8 mouse cellular contexts compared by ENCODE assay signal in genomic region chr11:5150416-5151246, GRCm38 (mm10). TPM values are rescaled to one million over a fixed set of nuclear protein-coding genes. Genes with fewer than 3 reads are reported as not detected.
A peak's percentile ranks its signal among the peaks of the same experiment; 100 is the strongest.
DNase-seq lines count a peak whose midpoint lies in the region; ATAC-seq and TF ChIP-seq lines count a peak whose summit lies in the region.

No protein-coding gene starts in this region.

- peak overlapping the region; percentile 53 for H3K4me2 ChIP-seq in CH12.LX (ENCODE audit: insufficient read depth, low read depth, poor library complexity, severe bottlenecking)
- H3K4me2 ChIP-seq in neural tube, embryonic 15.5 days = peak overlapping the region; percentile 88

- peak; percentile 86 for TF ChIP-seq EP300 in CH12.LX (IDR thresholded peaks at IDR 0.05; ENCODE audit: low read length)

- no peak; the same call in none of the 2 replicates for TF ChIP-seq RAD21 in CH12.LX (IDR thresholded peaks at IDR 0.05; ENCODE audit: low read depth, low read length)

- DNase-seq in gastrocnemius, postnatal 4 days (ENCODE audit: low spot score in 2 of 2) = peak; percentile 21 to 56
- no peak for DNase-seq in gastrocnemius, postnatal 14 days
- DNase-seq in CH12.LX (ENCODE audit: extremely low read depth) = peak; percentile 81
- no peak for DNase-seq in ovary, postnatal 14 days (ENCODE audit: low spot score)
- DNase-seq in gastrocnemius, postnatal 25 days = no peak
- DNase-seq in left cerebral cortex, postnatal 4 days = no peak

- H3K9ac ChIP-seq in CH12.LX (ENCODE audit: insufficient read depth, low read depth) = no peak overlapping the region
- H3K9ac ChIP-seq in neural tube, embryonic 15.5 days (replicated peaks) = no peak overlapping the region

- H3K36me3 ChIP-seq in CH12.LX (replicated peaks in 1 of 2; ENCODE audit: control insufficient read depth in 1 of 2, insufficient read depth in 1 of 2, low read length in 1 of 2) = no peaks in the 10 kb centered on the region
- no peaks in the 10 kb centered on the region for H3K36me3 ChIP-seq in neural tube, embryonic 15.5 days

- no peaks in the 10 kb centered on the region for H3K79me2 ChIP-seq in CH12.LX (replicated peaks; ENCODE audit: control insufficient read depth, extremely low read depth, insufficient read depth, poor library complexity, severe bottlenecking)

- H3K9me3 ChIP-seq in CH12.LX (replicated peaks; ENCODE audit: low read length) = no peaks in the 10 kb centered on the region
- H3K9me3 ChIP-seq in neural tube, embryonic 15.5 days (replicated peaks) = no peaks in the 10 kb centered on the region

- in situ Hi-C loops in CH12.LX (cut with MboI; ENCODE audit: low pct_ligation_motif_present, low pct_unique_long_range_greater_than_20kb, low sequenced_read_pairs) = no loop called here

- no peak overlapping the region for H3K27ac ChIP-seq in CH12.LX (ENCODE audit: insufficient read depth, low read depth)
- H3K27ac ChIP-seq in neural tube, embryonic 15.5 days (replicated peaks) = no peak overlapping the region

- 47% methylated on average over 9 of the region's 9 CpGs for WGBS in neural tube, embryonic 15.5 days

- peaks cover 14 to 46% of the 10 kb centered on the region in 2 experiments for H3K4me1 ChIP-seq in CH12.LX (ENCODE audit: control insufficient read depth in 1 of 2, insufficient read depth in 2 of 2)
- peaks cover 46% of the 10 kb centered on the region for H3K4me1 ChIP-seq in neural tube, embryonic 15.5 days

- ATAC-seq in hematopoietic stem cell, adult 5-6 weeks (replicated peaks in 1 of 2; ENCODE audit: insufficient read depth in 1 of 2, low FRiP score in 2 of 2, low TSS enrichment in 1 of 2, low read depth in 1 of 2, poor library complexity in 2 of 2, severe bottlenecking in 2 of 2) = peak; percentile 34 to 40
- ATAC-seq in neural tube, embryonic 15.5 days (ENCODE audit: low FRiP score) = no peak

- no peak for TF ChIP-seq POLR2A in CH12.LX (IDR thresholded peaks at IDR 0.05; ENCODE audit: low read depth, low read length)

- peaks cover 16% of the 10 kb centered on the region for H3K27me3 ChIP-seq in CH12.LX (replicated peaks)
- H3K27me3 ChIP-seq in neural tube, embryonic 15.5 days (replicated peaks) = peaks cover 9% of the 10 kb centered on the region; the same call in 1 of the 2 replicates

- no peak overlapping the region for H3K4me3 ChIP-seq in CH12.LX (replicated peaks in 1 of 3; ENCODE audit: low read depth in 2 of 3, low read length in 2 of 3, poor library complexity in 1 of 3)
- H3K4me3 ChIP-seq in neural tube, embryonic 15.5 days (replicated peaks) = no peak overlapping the region

- intact Hi-C loops in gastrocnemius, postnatal 14 days (cut with DNase I; ENCODE audit: low total_unique reads) = no loop called here
- intact Hi-C loops in left cerebral cortex, postnatal 4 days (cut with DNase I) = no loop called here

- dilution Hi-C loops in CH12.LX (cut with MboI; ENCODE audit: extremely low pct_ligation_motif_present, extremely low pct_unique_long_range_greater_than_20kb, low sequenced_read_pairs) = no loop called here

- TF ChIP-seq CTCF in CH12.LX (conservative IDR thresholded peaks at IDR 0.05 in 1 of 2, IDR thresholded peaks at IDR 0.05 in 1 of 2; ENCODE audit: low read depth in 2 of 2, low read length in 2 of 2) = peak in 1 of 2 experiments; percentile 10; a peak in 1 of 4 replicates

TF ChIP-seq in CH12.LX, 34 proteins besides CTCF, POLR2A, EP300 and RAD21:
- TF ChIP-seq NELFE (IDR thresholded peaks at IDR 0.05; ENCODE audit: low read depth, low read length) (no peak), JUND (conservative IDR thresholded peaks at IDR 0.05; ENCODE audit: low read depth, low read length) (no peak), JUN (IDR thresholded peaks at IDR 0.05; ENCODE audit: insufficient read depth, low read depth, low read length) (no peak), MXI1 (IDR thresholded peaks at IDR 0.05; ENCODE audit: low read depth, low read length) (peak; percentile 73; the same call in 1 of the 2 replicates), PAX5 (IDR thresholded peaks at IDR 0.05; ENCODE audit: low read length) (no peak), SMC3 (IDR thresholded peaks at IDR 0.05; ENCODE audit: low read depth, low read length) (peak; percentile 6; the same call in 1 of the 2 replicates), ZMIZ1 (IDR thresholded peaks at IDR 0.05; ENCODE audit: low read depth, low read length) (no peak), NRF1 (IDR thresholded peaks at IDR 0.05; ENCODE audit: low read depth, low read length) (0 out of 2 replicates have a peak, but pooled peaks have one; percentile 35), TBP (conservative IDR thresholded peaks at IDR 0.05; ENCODE audit: low read depth, low read length) (no peak), HCFC1 (IDR thresholded peaks at IDR 0.05; ENCODE audit: low read depth, low read length) (no peak), GABPA (IDR thresholded peaks at IDR 0.05; ENCODE audit: insufficient replicate concordance, low read depth, low read length) (no peak), KAT2A (IDR thresholded peaks at IDR 0.05; ENCODE audit: insufficient replicate concordance, low read length) (no peak), USF1 (IDR thresholded peaks at IDR 0.05; ENCODE audit: low read depth, low read length) (peak; percentile 9; the same call in 1 of the 2 replicates), MAX (IDR thresholded peaks at IDR 0.05; ENCODE audit: low read length) (no peak), CHD1 (IDR thresholded peaks at IDR 0.05; ENCODE audit: low read depth, low read length) (no peak), SIN3A (IDR thresholded peaks at IDR 0.05; ENCODE audit: low read length) (peak; percentile 73; the same call in 1 of the 2 replicates), TCF12 (IDR thresholded peaks at IDR 0.05; ENCODE audit: low read depth, low read length) (peak; percentile 93), ZKSCAN1 (IDR thresholded peaks at IDR 0.05; ENCODE audit: borderline replicate concordance, low read depth, low read length) (no peak), MAFK (IDR thresholded peaks at IDR 0.05; ENCODE audit: insufficient replicate concordance, low read length) (peak; percentile 86; the same call in 1 of the 2 replicates), MEF2A (IDR thresholded peaks at IDR 0.05; ENCODE audit: borderline replicate concordance, low read depth, low read length) (peak; percentile 89), POLR2AphosphoS2 (IDR thresholded peaks at IDR 0.05; ENCODE audit: low read depth, low read length) (no peak), ZNF384 (IDR thresholded peaks at IDR 0.05; ENCODE audit: low read depth, low read length) (no peak), E2F4 (IDR thresholded peaks at IDR 0.05; ENCODE audit: insufficient replicate concordance, low read depth, low read length) (no peak), UBTF (IDR thresholded peaks at IDR 0.05; ENCODE audit: low read depth, low read length) (no peak), RCOR1 (conservative IDR thresholded peaks at IDR 0.05; ENCODE audit: low read depth, low read length) (peak; percentile 85), MAZ (IDR thresholded peaks at IDR 0.05; ENCODE audit: low read depth, low read length) (peak; percentile 97), USF2 (conservative IDR thresholded peaks at IDR 0.05; ENCODE audit: low read depth, low read length) (no peak), IRF4 (IDR thresholded peaks at IDR 0.05; ENCODE audit: low read depth, low read length) (peak; percentile 93), CHD2 (IDR thresholded peaks at IDR 0.05; ENCODE audit: low read length) (peak; percentile 87), MYC (IDR thresholded peaks at IDR 0.05; ENCODE audit: low read depth, low read length) (0 out of 2 replicates have a peak, but pooled peaks have one; percentile 44), BHLHE40 (IDR thresholded peaks at IDR 0.05; ENCODE audit: low read depth, low read length) (peak; percentile 98), ETS1 (conservative IDR thresholded peaks at IDR 0.05; ENCODE audit: low read depth, low read length) (peak; percentile 81), ZC3H11A (IDR thresholded peaks at IDR 0.05; ENCODE audit: low read depth, low read length) (no peak), ELF1 (IDR thresholded peaks at IDR 0.05; ENCODE audit: low read depth, low read length) (peak; percentile 3; the same call in 1 of the 2 replicates)

RNA-seq across cellular contexts. Expression of gene Emid1, which starts 1.4 kb away (rescaled TPM):
- total RNA-seq in gastrocnemius, postnatal 4 days (2021) = 10 to 100 TPM; 17.4 to 20.4 TPM
- total RNA-seq in gastrocnemius, postnatal 14 days (2021) = 10 to 100 TPM; 11.9 to 15.8 TPM
- total RNA-seq in CH12.LX (2012; rRNA removed) (0.13 TPM in 1 of 2 replicates, not detected in the other), CH12.LX (2014; rRNA removed) (not detected in 2 replicates)
- polyA plus RNA-seq in CH12.LX (2012; ENCODE audit: insufficient read length, low read depth) = not detected in 2 replicates
- total RNA-seq in hematopoietic stem cell, adult 5-6 weeks (2017) = 16.0 and 16.7 TPM in 2 replicates
- 20.1 and 30.6 TPM in 2 replicates for polyA plus RNA-seq in neural tube, embryonic 15.5 days (2015; fragmentation: Nextera tagmentation; extraction: Ambion mirVana)
- total RNA-seq in gastrocnemius, postnatal 25 days (2021) = 10 to 100 TPM in 1 of 2 experiments, 1 to 10 TPM in 1; 9.4 to 15.4 TPM
- 10 to 100 TPM; 38.7 to 43.8 TPM for total RNA-seq in left cerebral cortex, postnatal 4 days (2021)

RNA-seq across cellular contexts. Expression of gene Ewsr1, which starts 51.6 kb away (rescaled TPM):
- 100 to 1,000 TPM; 205 to 243 TPM for total RNA-seq in gastrocnemius, postnatal 4 days (2021)
- total RNA-seq in gastrocnemius, postnatal 14 days (2021) = 10 to 100 TPM; 87.0 to 90.4 TPM
- total RNA-seq in CH12.LX (2012; rRNA removed) (399 and 425 TPM in 2 replicates), CH12.LX (2014; rRNA removed) (418 and 428 TPM in 2 replicates)
- polyA plus RNA-seq in CH12.LX (2012; ENCODE audit: insufficient read length, low read depth) = 1,159 and 1,267 TPM in 2 replicates
- total RNA-seq in hematopoietic stem cell, adult 5-6 weeks (2017) = 658 and 663 TPM in 2 replicates
- polyA plus RNA-seq in neural tube, embryonic 15.5 days (2015; fragmentation: Nextera tagmentation; extraction: Ambion mirVana) = 533 and 582 TPM in 2 replicates
- total RNA-seq in gastrocnemius, postnatal 25 days (2021) = 10 to 100 TPM; 69.3 to 82.6 TPM
- 100 to 1,000 TPM; 380 to 389 TPM for total RNA-seq in left cerebral cortex, postnatal 4 days (2021)

RNA-seq across cellular contexts. Expression of gene Rhbdd3, which starts 51.9 kb away (rescaled TPM):
- 10 to 100 TPM; 25.7 to 25.8 TPM for total RNA-seq in gastrocnemius, postnatal 4 days (2021)
- 10 to 100 TPM; 17.8 to 20.2 TPM for total RNA-seq in gastrocnemius, postnatal 14 days (2021)
- total RNA-seq in CH12.LX (2012; rRNA removed) (16.8 and 17.0 TPM in 2 replicates), CH12.LX (2014; rRNA removed) (11.6 and 15.0 TPM in 2 replicates)
- polyA plus RNA-seq in CH12.LX (2012; ENCODE audit: insufficient read length, low read depth) = 16.0 and 20.6 TPM in 2 replicates
- total RNA-seq in hematopoietic stem cell, adult 5-6 weeks (2017) = 18.3 and 31.9 TPM in 2 replicates
- polyA plus RNA-seq in neural tube, embryonic 15.5 days (2015; fragmentation: Nextera tagmentation; extraction: Ambion mirVana) = 40.0 and 41.5 TPM in 2 replicates
- total RNA-seq in gastrocnemius, postnatal 25 days (2021) = 10 to 100 TPM; 19.3 to 24.1 TPM
- total RNA-seq in left cerebral cortex, postnatal 4 days (2021) = 10 to 100 TPM; 26.1 to 28.1 TPM

Comparison
In these comparisons a context has a peak if more than half of its experiments do, and no peak if none do; other contexts are left out.
1. DNase-seq: peak in gastrocnemius, postnatal 4 days (2 of 2) and CH12.LX (single experiment); none in gastrocnemius, postnatal 14 days (single experiment), ovary, postnatal 14 days (single experiment), gastrocnemius, postnatal 25 days (single experiment) and left cerebral cortex, postnatal 4 days (single experiment).
2. RNA of gene Emid1, which starts 1.4 kb away (total RNA-seq): 38.7 to 43.8 TPM in left cerebral cortex, postnatal 4 days, 17.4 to 20.4 TPM in gastrocnemius, postnatal 4 days, 16.0 to 16.7 TPM in hematopoietic stem cell, adult 5-6 weeks, 11.9 to 15.8 TPM in gastrocnemius, postnatal 14 days and 9.4 to 15.4 TPM in gastrocnemius, postnatal 25 days; 0.13 TPM in CH12.LX; every median in the first group is over 4 times any median in the second.